Mouse (Mus musculus) monocyte, adult 5-6 weeks (primary cell): ENCODE data around the gene Ctso. TPM values are rescaled to one million over a fixed set of nuclear protein-coding genes. Genes with fewer than 3 reads are reported as not detected.

Source experiments
- total RNA-seq: library from RNA; stranded (forward); fragments of 200-1000, 200-491, 200-594 nt; gene quantifications from 3 replicates; pipeline ENCODE4 v1.2.3, GENCODE M21; 2017

Gene Ctso
- total RNA-seq, 1 experiment from 2014 or later: 31.5 TPM

Other genes starting within 250 kb of the Ctso start
- not detected in 3 replicates for gene Tdo2, start 43.6 kb downstream of the Ctso start, total RNA-seq
- gene Asic5, start 49.7 kb downstream of the Ctso start, total RNA-seq: not detected in 3 replicates
- 0.19 to 10.4 TPM (median 1.6 TPM) in 3 replicates for gene Gucy1b1, start 142.1 kb downstream of the Ctso start, total RNA-seq
- gene Gucy1a1, start 213.2 kb downstream of the Ctso start, total RNA-seq: 0.21 to 0.49 TPM in 2 of 3 replicates, not detected in the other